Mouse (Mus musculus): ENCODE measurements at regions not wholly inside any gene's neighbourhood (a gene's known extent, or its start where the extent isn't known, plus 50 kb on each side); places are given as distances from the start of the nearest gene placed in this dataset.

DNA sequence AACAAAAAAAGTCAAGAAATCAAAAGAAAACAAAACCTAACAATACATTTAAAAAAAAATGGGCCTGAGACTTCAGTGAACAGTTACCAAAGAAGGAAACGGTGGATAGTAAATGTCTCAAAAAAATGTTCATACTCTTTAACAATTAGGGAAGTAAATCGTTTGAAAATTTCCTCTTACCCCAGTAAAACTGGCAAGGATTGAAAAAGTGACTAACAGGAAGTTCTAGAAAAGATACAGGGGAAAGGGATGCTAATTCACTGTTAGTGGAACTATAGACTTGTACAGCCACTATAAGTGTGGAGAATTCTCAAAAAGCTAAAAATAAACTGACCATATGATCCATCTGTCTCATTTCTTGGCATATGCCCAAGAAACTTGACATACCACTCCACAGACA lies 151.5 kb downstream of the P2ry1 start:
- Histone ChIP-seq H3K79me2 (replicated peaks; ENCODE audit: control insufficient read depth, insufficient read depth, low read length) (no peaks in the 10 kb centered on the region), H3K27ac (no peak overlapping the region), H3K27me3 (ENCODE audit: control insufficient read depth, insufficient read depth, low read length) (no peaks in the 10 kb centered on the region), H3K4me3 (no peak overlapping the region), H3K9ac (ENCODE audit: low read depth, low read length) (no peak overlapping the region), H3K36me3 (ENCODE audit: control insufficient read depth, insufficient read depth, low read length) (no peaks in the 10 kb centered on the region), H3K4me1 (ENCODE audit: control insufficient read depth, insufficient read depth, low read length) (no peaks in the 10 kb centered on the region)
- no peak for TF ChIP-seq POLR2A (IDR thresholded peaks at IDR 0.05; ENCODE audit: insufficient read depth, low read depth, low read length)
- TF ChIP-seq EP300 (IDR thresholded peaks at IDR 0.05; ENCODE audit: insufficient read depth, low read depth, low read length): no peak
- no peak for TF ChIP-seq CTCF (IDR thresholded peaks at IDR 0.05)
- no peak for DNase-seq
- 44% methylated on average over 2 of the region's 2 CpGs for WGBS
- intact Hi-C loops (cut with DNase I): no loop called here

DNA sequence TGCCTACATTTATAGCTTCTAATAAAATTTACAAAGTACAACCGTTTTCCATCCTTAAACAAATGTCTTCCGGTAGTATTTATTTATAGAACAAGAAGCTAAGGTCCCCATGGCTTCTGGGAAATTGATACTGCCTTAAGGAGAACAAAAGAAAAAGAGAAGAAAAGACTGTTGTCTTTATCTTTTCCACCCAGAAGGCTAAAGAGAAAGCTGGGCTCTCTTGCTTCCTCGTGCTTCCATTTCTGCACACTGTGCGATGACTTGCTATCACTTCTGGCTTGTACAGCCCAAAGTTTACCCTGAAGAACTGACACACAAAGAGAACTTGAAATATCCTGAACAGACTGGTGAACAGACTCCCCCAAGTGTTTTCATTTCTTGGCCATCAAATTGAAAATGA lies 157.2 kb downstream of the P2ry1 start:
- TF ChIP-seq CTCF (IDR thresholded peaks at IDR 0.05): no peak
- no peak for TF ChIP-seq EP300 (IDR thresholded peaks at IDR 0.05; ENCODE audit: insufficient read depth, low read depth, low read length)
- TF ChIP-seq POLR2A (IDR thresholded peaks at IDR 0.05; ENCODE audit: insufficient read depth, low read depth, low read length): no peak
- H3K9ac ChIP-seq (ENCODE audit: low read depth, low read length): no peak overlapping the region
- intact Hi-C loops (cut with DNase I): no loop called here
- H3K27me3 ChIP-seq (ENCODE audit: control insufficient read depth, insufficient read depth, low read length): no peaks in the 10 kb centered on the region
- no peaks in the 10 kb centered on the region for H3K4me1 ChIP-seq (ENCODE audit: control insufficient read depth, insufficient read depth, low read length)
- no peaks in the 10 kb centered on the region for H3K79me2 ChIP-seq (replicated peaks; ENCODE audit: control insufficient read depth, insufficient read depth, low read length)
- WGBS: 35% methylated on average over 4 of the region's 4 CpGs
- no peak for DNase-seq
- no peak overlapping the region for H3K27ac ChIP-seq
- H3K4me3 ChIP-seq: no peak overlapping the region
- H3K36me3 ChIP-seq (ENCODE audit: control insufficient read depth, insufficient read depth, low read length): no peaks in the 10 kb centered on the region

DNA sequence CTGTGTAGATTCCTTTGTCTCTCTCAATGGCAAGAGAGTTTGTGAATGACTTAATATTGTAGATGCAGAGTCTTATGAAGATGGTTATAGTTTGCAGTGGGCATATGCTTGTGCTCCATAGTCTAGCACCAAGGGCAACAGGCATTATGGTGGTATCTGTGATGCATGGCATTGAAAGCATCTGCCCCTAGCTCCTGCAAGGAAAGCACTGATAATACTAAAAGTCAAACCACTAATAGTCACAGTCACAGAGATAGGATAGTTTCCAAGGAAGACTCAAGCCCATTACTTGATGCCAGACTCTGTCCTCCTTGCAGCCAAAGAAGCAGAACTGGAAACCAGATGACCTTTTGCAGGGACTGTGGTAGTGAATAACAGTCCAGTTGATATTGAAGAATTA lies 158.8 kb downstream of the P2ry1 start:
- Histone ChIP-seq H3K79me2 (replicated peaks; ENCODE audit: control insufficient read depth, insufficient read depth, low read length) (no peaks in the 10 kb centered on the region), H3K4me3 (no peak overlapping the region), H3K27me3 (ENCODE audit: control insufficient read depth, insufficient read depth, low read length) (no peaks in the 10 kb centered on the region), H3K27ac (no peak overlapping the region), H3K36me3 (ENCODE audit: control insufficient read depth, insufficient read depth, low read length) (no peaks in the 10 kb centered on the region), H3K9ac (ENCODE audit: low read depth, low read length) (no peak overlapping the region), H3K4me1 (ENCODE audit: control insufficient read depth, insufficient read depth, low read length) (no peaks in the 10 kb centered on the region)
- DNase-seq: no peak
- intact Hi-C loops (cut with DNase I): no loop called here
- TF ChIP-seq EP300 (IDR thresholded peaks at IDR 0.05; ENCODE audit: insufficient read depth, low read depth, low read length): no peak
- TF ChIP-seq CTCF (IDR thresholded peaks at IDR 0.05): no peak

DNA sequence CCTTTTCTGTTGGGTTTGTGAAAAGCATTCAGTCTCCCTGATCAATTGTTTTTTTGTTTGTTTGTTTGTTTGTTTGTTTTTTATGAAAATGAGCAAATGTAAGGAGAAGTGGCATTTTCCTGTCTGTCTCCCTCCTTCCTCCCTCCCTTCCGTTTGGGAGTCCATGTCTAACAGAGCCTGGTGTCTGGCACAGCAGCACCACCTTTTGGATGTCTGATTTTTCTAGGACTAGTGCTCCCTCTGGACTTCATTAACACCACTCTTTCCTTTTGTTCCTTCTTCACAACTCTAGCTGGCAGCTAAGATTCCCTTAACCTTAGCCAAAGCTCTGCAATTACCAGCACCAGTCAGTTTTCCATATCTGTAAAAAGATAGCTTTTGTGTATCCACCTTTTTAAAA lies 175.6 kb upstream of the Rap2b start:
- WGBS: 7% methylated on average over 1 of the region's 1 CpGs
- intact Hi-C loops (cut with DNase I): loop anchor here (5.0 to 10.0 kb wide), 3 partner anchors 181 to 543 kb away; partner anchors contain the start of gene P2ry1
- no peaks in the 10 kb centered on the region for H3K4me1 ChIP-seq (ENCODE audit: control insufficient read depth, insufficient read depth, low read length)
- peak in 1 of 2 experiments; percentile 20 for DNase-seq
- no peak overlapping the region for H3K27ac ChIP-seq
- H3K4me3 ChIP-seq: no peak overlapping the region
- no peak overlapping the region for H3K9ac ChIP-seq (ENCODE audit: low read depth, low read length)
- H3K36me3 ChIP-seq (ENCODE audit: control insufficient read depth, insufficient read depth, low read length): no peaks in the 10 kb centered on the region
- TF ChIP-seq CTCF (IDR thresholded peaks at IDR 0.05) (peak; percentile 68), EP300 (IDR thresholded peaks at IDR 0.05; ENCODE audit: insufficient read depth, low read depth, low read length) (no peak)
- H3K27me3 ChIP-seq (ENCODE audit: control insufficient read depth, insufficient read depth, low read length): no peaks in the 10 kb centered on the region
- H3K79me2 ChIP-seq (replicated peaks; ENCODE audit: control insufficient read depth, insufficient read depth, low read length): no peaks in the 10 kb centered on the region

DNA sequence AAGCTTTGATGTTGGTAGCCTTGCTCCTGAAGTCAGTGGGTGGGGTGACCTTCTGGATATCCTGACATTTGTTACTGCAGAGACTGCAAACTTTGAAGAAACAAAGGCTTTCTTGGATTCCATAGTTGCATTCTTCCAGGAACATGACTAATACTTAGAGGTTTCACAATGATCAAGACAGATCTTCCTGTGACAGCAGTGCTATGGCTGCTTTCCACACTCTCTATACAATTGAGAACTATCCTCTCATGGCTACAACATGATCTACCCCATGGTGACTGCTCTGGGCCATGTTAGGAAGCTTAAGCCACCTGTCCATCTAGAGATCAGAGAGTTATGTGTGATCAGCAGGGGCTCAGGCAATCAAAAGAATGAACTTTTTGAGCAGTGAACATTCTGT lies 172.8 kb upstream of the Rap2b start:
- TF ChIP-seq EP300 (IDR thresholded peaks at IDR 0.05; ENCODE audit: insufficient read depth, low read depth, low read length) (no peak), POLR2A (IDR thresholded peaks at IDR 0.05; ENCODE audit: insufficient read depth, low read depth, low read length) (no peak), CTCF (IDR thresholded peaks at IDR 0.05) (no peak)
- Histone ChIP-seq H3K9ac (ENCODE audit: low read depth, low read length) (no peak overlapping the region), H3K79me2 (replicated peaks; ENCODE audit: control insufficient read depth, insufficient read depth, low read length) (no peaks in the 10 kb centered on the region), H3K27ac (no peak overlapping the region), H3K27me3 (ENCODE audit: control insufficient read depth, insufficient read depth, low read length) (no peaks in the 10 kb centered on the region), H3K36me3 (ENCODE audit: control insufficient read depth, insufficient read depth, low read length) (no peaks in the 10 kb centered on the region), H3K4me1 (ENCODE audit: control insufficient read depth, insufficient read depth, low read length) (no peaks in the 10 kb centered on the region), H3K4me3 (no peak overlapping the region)
- intact Hi-C loops (cut with DNase I): loop anchor here (5.0 to 10.0 kb wide), 3 partner anchors 184 to 546 kb away; partner anchors contain the start of gene P2ry1
- DNase-seq: no peak

DNA sequence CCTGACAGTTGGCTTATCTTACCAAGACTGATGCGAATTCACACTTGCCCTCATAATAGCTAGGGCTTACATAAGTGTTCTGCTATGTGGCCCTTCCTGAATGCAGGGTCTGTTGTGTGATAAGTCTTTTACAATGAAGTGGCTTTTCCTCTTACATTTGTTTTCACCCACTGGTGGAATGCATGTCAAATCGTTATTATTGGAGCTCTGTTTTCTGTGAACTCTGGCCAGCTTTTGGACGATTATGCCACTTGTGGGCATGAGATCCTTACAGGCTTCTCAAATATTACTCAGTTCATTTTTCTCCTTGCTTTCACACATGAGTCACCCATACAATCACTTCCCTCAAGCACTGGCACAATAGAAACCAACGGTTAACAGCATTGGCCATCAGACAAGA lies 144.9 kb upstream of the Rap2b start:
- H3K4me1 ChIP-seq (ENCODE audit: control insufficient read depth, insufficient read depth, low read length): no peaks in the 10 kb centered on the region
- TF ChIP-seq CTCF (IDR thresholded peaks at IDR 0.05): no peak
- TF ChIP-seq EP300 (IDR thresholded peaks at IDR 0.05; ENCODE audit: insufficient read depth, low read depth, low read length): no peak
- no peak for TF ChIP-seq POLR2A (IDR thresholded peaks at IDR 0.05; ENCODE audit: insufficient read depth, low read depth, low read length)
- no peak overlapping the region for H3K27ac ChIP-seq
- WGBS: 16% methylated on average over 4 of the region's 4 CpGs
- intact Hi-C loops (cut with DNase I): no loop called here
- H3K79me2 ChIP-seq (replicated peaks; ENCODE audit: control insufficient read depth, insufficient read depth, low read length): no peaks in the 10 kb centered on the region
- no peaks in the 10 kb centered on the region for H3K36me3 ChIP-seq (ENCODE audit: control insufficient read depth, insufficient read depth, low read length)
- no peaks in the 10 kb centered on the region for H3K27me3 ChIP-seq (ENCODE audit: control insufficient read depth, insufficient read depth, low read length)
- no peak overlapping the region for H3K4me3 ChIP-seq
- H3K9ac ChIP-seq (ENCODE audit: low read depth, low read length): no peak overlapping the region
- DNase-seq: no peak

Data from heart, adult 2 months (tissue).